Comparison of ENCODE assay signal across 8 mouse cellular contexts in the genomic region with DNA sequence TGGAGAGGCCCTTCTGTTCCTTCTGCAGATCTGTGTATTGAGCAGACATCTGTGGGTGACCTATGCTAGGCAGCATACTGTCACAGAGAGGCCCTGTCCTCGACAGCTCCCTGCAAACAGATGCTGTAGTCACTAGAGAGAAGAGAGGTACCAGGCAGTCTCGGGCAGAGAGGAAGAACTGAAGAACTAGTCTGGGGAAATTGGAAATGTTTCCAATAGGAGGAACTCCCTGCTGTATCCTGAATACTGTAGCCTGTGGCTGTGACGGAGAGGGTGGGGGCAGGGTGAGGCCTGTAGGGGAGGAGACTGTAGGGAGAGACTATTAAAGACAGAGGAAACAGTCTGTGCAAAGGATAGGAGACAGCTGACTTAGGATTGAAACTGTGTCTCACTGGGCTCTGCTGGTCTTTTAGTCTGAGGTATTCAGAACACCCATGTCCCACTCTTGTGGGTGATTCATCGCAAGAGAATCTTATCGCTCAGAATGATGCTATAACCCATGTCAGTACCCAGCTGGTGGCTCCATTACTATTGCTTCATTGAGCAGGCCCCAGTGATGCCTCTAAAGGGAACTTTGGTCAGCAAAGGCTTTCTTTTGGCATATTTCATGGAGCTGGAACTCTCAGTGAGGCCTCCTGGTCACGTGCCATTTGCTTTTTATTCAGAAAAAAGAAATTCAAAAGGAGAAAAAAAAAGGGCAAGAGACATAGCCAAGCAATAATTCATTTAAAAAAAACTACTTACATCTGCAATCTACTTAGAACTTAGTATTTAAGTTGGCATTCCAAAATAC. TPM values are rescaled to one million over a fixed set of nuclear protein-coding genes. Genes with fewer than 3 reads are reported as not detected.
DNase-seq lines count a peak whose midpoint lies in the region; ATAC-seq lines count a peak whose summit lies in the region.

No protein-coding gene starts in this region.

- no peaks in the 10 kb centered on the region for H3K27me3 ChIP-seq in kidney, embryonic 14.5 days (ENCODE audit: control insufficient read depth, insufficient read depth, low read length)
- H3K27me3 ChIP-seq in embryonic facial prominence, embryonic 10.5 days (replicated peaks; ENCODE audit: low read depth, poor library complexity, severe bottlenecking) = no peaks in the 10 kb centered on the region
- no peaks in the 10 kb centered on the region for H3K27me3 ChIP-seq in heart, embryonic 14.5 days (ENCODE audit: control insufficient read depth, insufficient read depth, low read length)
- no peaks in the 10 kb centered on the region for H3K27me3 ChIP-seq in limb, embryonic 12.5 days
- no peaks in the 10 kb centered on the region for H3K27me3 ChIP-seq in stomach, embryonic 14.5 days (ENCODE audit: control insufficient read depth, insufficient read depth, low read length)

- H3K4me1 ChIP-seq in kidney, embryonic 14.5 days (ENCODE audit: control insufficient read depth, insufficient read depth, low read length) = peaks cover 13% of the 10 kb centered on the region
- H3K4me1 ChIP-seq in embryonic facial prominence, embryonic 10.5 days = peaks cover 30% of the 10 kb centered on the region
- H3K4me1 ChIP-seq in heart, embryonic 14.5 days (ENCODE audit: control insufficient read depth in 2 of 2, insufficient read depth in 2 of 2, low read length in 2 of 2) = peaks cover 7 to 11% of the 10 kb centered on the region in 2 experiments; a peak in 3 of 4 replicates
- peaks cover 45% of the 10 kb centered on the region for H3K4me1 ChIP-seq in limb, embryonic 12.5 days (replicated peaks)
- H3K4me1 ChIP-seq in stomach, embryonic 14.5 days (ENCODE audit: control insufficient read depth, insufficient read depth, low read length) = peaks cover 11% of the 10 kb centered on the region; the same call in 1 of the 2 replicates

- ATAC-seq in kidney, embryonic 14.5 days (ENCODE audit: low FRiP score, low TSS enrichment) = peak; percentile 50; the same call in 1 of the 2 replicates
- peak; percentile 64; the same call in 1 of the 2 replicates for ATAC-seq in heart, embryonic 14.5 days (ENCODE audit: insufficient number of reproducible peaks, insufficient read depth, low FRiP score, low read depth)
- ATAC-seq in limb, embryonic 12.5 days (ENCODE audit: insufficient number of reproducible peaks, insufficient read depth, low FRiP score, low TSS enrichment, low read depth) = no peak
- no peak for ATAC-seq in stomach, embryonic 14.5 days (ENCODE audit: insufficient number of reproducible peaks, insufficient read depth, low FRiP score, low read depth)

- H3K27ac ChIP-seq in kidney, embryonic 14.5 days (ENCODE audit: low read depth, low read length) = peak overlapping the region; percentile 64; the same call in 1 of the 2 replicates
- H3K27ac ChIP-seq in embryonic facial prominence, embryonic 10.5 days (replicated peaks) = 0 out of 2 replicates have a peak overlapping the region, but pooled peaks have one; percentile 3
- H3K27ac ChIP-seq in heart, embryonic 14.5 days (replicated peaks in 1 of 2; ENCODE audit: control insufficient read depth in 1 of 2, insufficient read depth in 1 of 2, low read depth in 2 of 2, low read length in 2 of 2) = peak overlapping the region; percentile 63 to 70
- H3K27ac ChIP-seq in limb, embryonic 12.5 days = peak overlapping the region; percentile 83
- H3K27ac ChIP-seq in stomach, embryonic 14.5 days (ENCODE audit: low read length) = peak overlapping the region; percentile 48; the same call in 1 of the 2 replicates

- 49% methylated on average over 6 of the region's 6 CpGs for WGBS in kidney, embryonic 14.5 days
- 53% methylated on average over 6 of the region's 6 CpGs for WGBS in embryonic facial prominence, embryonic 10.5 days
- WGBS in heart, embryonic 14.5 days = 44% methylated on average over 6 of the region's 6 CpGs
- 43% methylated on average over 6 of the region's 6 CpGs for WGBS in limb, embryonic 12.5 days
- 52% methylated on average over 6 of the region's 6 CpGs for WGBS in stomach, embryonic 14.5 days

- H3K9ac ChIP-seq in kidney, embryonic 14.5 days (ENCODE audit: low read depth, low read length) = no peak overlapping the region
- no peak overlapping the region for H3K9ac ChIP-seq in heart, embryonic 14.5 days (ENCODE audit: low read length)
- H3K9ac ChIP-seq in limb, embryonic 12.5 days (replicated peaks) = no peak overlapping the region
- H3K9ac ChIP-seq in stomach, embryonic 14.5 days (replicated peaks; ENCODE audit: low read depth, low read length) = no peak overlapping the region

- no peak overlapping the region for H3K4me3 ChIP-seq in kidney, embryonic 14.5 days (ENCODE audit: low read length)
- H3K4me3 ChIP-seq in embryonic facial prominence, embryonic 10.5 days = no peak overlapping the region
- no peak overlapping the region for H3K4me3 ChIP-seq in heart, embryonic 14.5 days (ENCODE audit: control insufficient read depth in 1 of 2, insufficient read depth in 1 of 2, low read depth in 1 of 2, low read length in 2 of 2)
- no peak overlapping the region for H3K4me3 ChIP-seq in limb, embryonic 12.5 days (replicated peaks)
- no peak overlapping the region for H3K4me3 ChIP-seq in stomach, embryonic 14.5 days (ENCODE audit: low read depth, low read length)

- no peak overlapping the region for H3K4me2 ChIP-seq in kidney, embryonic 14.5 days (replicated peaks; ENCODE audit: low read depth, low read length)
- H3K4me2 ChIP-seq in heart, embryonic 14.5 days (ENCODE audit: low read length) = no peak overlapping the region
- no peak overlapping the region for H3K4me2 ChIP-seq in limb, embryonic 12.5 days
- no peak overlapping the region for H3K4me2 ChIP-seq in stomach, embryonic 14.5 days (replicated peaks; ENCODE audit: low read depth, low read length)

- no peaks in the 10 kb centered on the region for H3K36me3 ChIP-seq in kidney, embryonic 14.5 days (ENCODE audit: control insufficient read depth, insufficient read depth, low read length)
- H3K36me3 ChIP-seq in embryonic facial prominence, embryonic 10.5 days (replicated peaks) = no peaks in the 10 kb centered on the region
- no peaks in the 10 kb centered on the region for H3K36me3 ChIP-seq in heart, embryonic 14.5 days (ENCODE audit: control insufficient read depth, insufficient read depth, low read length)
- H3K36me3 ChIP-seq in limb, embryonic 12.5 days = no peaks in the 10 kb centered on the region
- no peaks in the 10 kb centered on the region for H3K36me3 ChIP-seq in stomach, embryonic 14.5 days (ENCODE audit: control insufficient read depth, insufficient read depth, low read length)

- DNase-seq in kidney, adult 9 months = no peak
- peak; percentile 26 for DNase-seq in embryonic facial prominence, embryonic 10.5 days (ENCODE audit: low spot score)
- DNase-seq in right cerebral cortex, postnatal 36 days (ENCODE audit: low spot score in 2 of 2) = no peak
- DNase-seq in cerebellum, adult 8-10 months = no peak

- no peaks in the 10 kb centered on the region for H3K9me3 ChIP-seq in kidney, embryonic 14.5 days (ENCODE audit: control insufficient read depth, low read length)
- no peaks in the 10 kb centered on the region for H3K9me3 ChIP-seq in embryonic facial prominence, embryonic 10.5 days
- H3K9me3 ChIP-seq in heart, embryonic 14.5 days (ENCODE audit: control insufficient read depth, low read length) = no peaks in the 10 kb centered on the region
- no peaks in the 10 kb centered on the region for H3K9me3 ChIP-seq in limb, embryonic 12.5 days
- no peaks in the 10 kb centered on the region for H3K9me3 ChIP-seq in stomach, embryonic 14.5 days (ENCODE audit: control insufficient read depth, low read depth, low read length)

RNA-seq across cellular contexts. Expression of a gene that starts 43.4 kb away (rescaled TPM):
- polyA plus RNA-seq in kidney, embryonic 14.5 days (2014; fragmentation: Nextera tagmentation; extraction: Ambion mirVana) = 7.9 and 15.4 TPM in 2 replicates
- polyA plus RNA-seq in embryonic facial prominence, embryonic 10.5 days (2016; fragmentation: Nextera tagmentation; extraction: Ambion mirVana) = 9.0 and 9.8 TPM in 2 replicates
- polyA plus RNA-seq in heart, embryonic 14.5 days (2014; fragmentation: Nextera tagmentation; extraction: Ambion mirVana) = 10.4 and 12.7 TPM in 2 replicates
- polyA plus RNA-seq in limb, embryonic 12.5 days (2016; fragmentation: Nextera tagmentation; extraction: Ambion mirVana) = 8.0 and 8.3 TPM in 2 replicates
- polyA plus RNA-seq in stomach, embryonic 14.5 days (2014; fragmentation: Nextera tagmentation; extraction: Ambion mirVana) = 12.2 and 12.9 TPM in 2 replicates

Comparison
In these comparisons a context has a peak if more than half of its experiments do, and no peak if none do; other contexts are left out.
1. ATAC-seq: peak in kidney, embryonic 14.5 days (single experiment) and heart, embryonic 14.5 days (single experiment); none in limb, embryonic 12.5 days (single experiment) and stomach, embryonic 14.5 days (single experiment).
2. H3K27ac ChIP-seq: peak in every context shown above with its lines; median percentile 83 in limb, embryonic 12.5 days; 66 in heart, embryonic 14.5 days; 64 in kidney, embryonic 14.5 days; 48 in stomach, embryonic 14.5 days; 3 in embryonic facial prominence, embryonic 10.5 days.